Comparison of ENCODE assay signal across 8 mouse cellular contexts in genomic region chr13:23576351-23576881, GRCm38 (mm10). TPM values are rescaled to one million over a fixed set of nuclear protein-coding genes. Genes with fewer than 3 reads are reported as not detected.
DNase-seq lines count a peak whose midpoint lies in the region; ATAC-seq lines count a peak whose summit lies in the region.

No protein-coding gene starts in this region.

- peaks cover 19% of the 10 kb centered on the region for H3K4me1 ChIP-seq in kidney, embryonic 15.5 days
- peaks cover 31% of the 10 kb centered on the region for H3K4me1 ChIP-seq in embryonic facial prominence, embryonic 10.5 days
- no peaks in the 10 kb centered on the region for H3K4me1 ChIP-seq in intestine, embryonic 15.5 days (replicated peaks)
- peaks cover 41% of the 10 kb centered on the region for H3K4me1 ChIP-seq in neural tube, embryonic 13.5 days (replicated peaks)

- ATAC-seq in kidney, embryonic 15.5 days (replicated peaks; ENCODE audit: low FRiP score) = no peak
- no peak for ATAC-seq in intestine, embryonic 15.5 days
- ATAC-seq in neural tube, embryonic 13.5 days (ENCODE audit: low read depth) = no peak
- no peak for ATAC-seq in granulocyte monocyte progenitor cell, adult 5-6 weeks (replicated peaks; ENCODE audit: poor library complexity, severe bottlenecking)

- peak overlapping the region; percentile 67 for H3K9ac ChIP-seq in kidney, embryonic 15.5 days
- peak overlapping the region; percentile 65 for H3K9ac ChIP-seq in intestine, embryonic 15.5 days
- peak overlapping the region; percentile 78 for H3K9ac ChIP-seq in neural tube, embryonic 13.5 days

- WGBS in kidney, embryonic 15.5 days = 7% methylated on average over 7 of the region's 7 CpGs
- WGBS in embryonic facial prominence, embryonic 10.5 days = 4% methylated on average over 7 of the region's 7 CpGs
- WGBS in intestine, embryonic 15.5 days = 8% methylated on average over 7 of the region's 7 CpGs
- WGBS in neural tube, embryonic 13.5 days = 8% methylated on average over 7 of the region's 7 CpGs

- H3K9me3 ChIP-seq in kidney, embryonic 15.5 days (replicated peaks) = no peaks in the 10 kb centered on the region
- H3K9me3 ChIP-seq in embryonic facial prominence, embryonic 10.5 days = no peaks in the 10 kb centered on the region
- H3K9me3 ChIP-seq in intestine, embryonic 15.5 days = no peaks in the 10 kb centered on the region
- no peaks in the 10 kb centered on the region for H3K9me3 ChIP-seq in neural tube, embryonic 13.5 days

- peak overlapping the region; percentile 68 for H3K4me2 ChIP-seq in kidney, embryonic 15.5 days
- peak overlapping the region; percentile 69 for H3K4me2 ChIP-seq in intestine, embryonic 15.5 days (replicated peaks)
- H3K4me2 ChIP-seq in neural tube, embryonic 13.5 days = peak overlapping the region; percentile 81

- H3K36me3 ChIP-seq in kidney, embryonic 15.5 days = no peaks in the 10 kb centered on the region
- no peaks in the 10 kb centered on the region for H3K36me3 ChIP-seq in embryonic facial prominence, embryonic 10.5 days (replicated peaks)
- no peaks in the 10 kb centered on the region for H3K36me3 ChIP-seq in intestine, embryonic 15.5 days
- H3K36me3 ChIP-seq in neural tube, embryonic 13.5 days = no peaks in the 10 kb centered on the region

- H3K27me3 ChIP-seq in kidney, embryonic 15.5 days = no peaks in the 10 kb centered on the region
- no peaks in the 10 kb centered on the region for H3K27me3 ChIP-seq in embryonic facial prominence, embryonic 10.5 days (replicated peaks; ENCODE audit: low read depth, poor library complexity, severe bottlenecking)
- no peaks in the 10 kb centered on the region for H3K27me3 ChIP-seq in intestine, embryonic 15.5 days (replicated peaks)
- H3K27me3 ChIP-seq in neural tube, embryonic 13.5 days = no peaks in the 10 kb centered on the region

- DNase-seq in kidney, postnatal 10 days = no peak
- peak; percentile 59 for DNase-seq in embryonic facial prominence, embryonic 10.5 days (ENCODE audit: low spot score)
- no peak for DNase-seq in left cerebral cortex, adult 8-10 months (ENCODE audit: low spot score in 2 of 2)
- no peak for DNase-seq in cerebellum, adult 9-11 months

- peak overlapping the region; percentile 92 for H3K27ac ChIP-seq in kidney, embryonic 15.5 days
- H3K27ac ChIP-seq in embryonic facial prominence, embryonic 10.5 days (replicated peaks) = peak overlapping the region; percentile 94
- peak overlapping the region; percentile 84 for H3K27ac ChIP-seq in intestine, embryonic 15.5 days
- H3K27ac ChIP-seq in neural tube, embryonic 13.5 days (replicated peaks) = peak overlapping the region; percentile 68

- H3K4me3 ChIP-seq in kidney, embryonic 15.5 days (replicated peaks) = peak overlapping the region; percentile 51
- H3K4me3 ChIP-seq in embryonic facial prominence, embryonic 10.5 days = peak overlapping the region; percentile 66
- peak overlapping the region; percentile 42 for H3K4me3 ChIP-seq in intestine, embryonic 15.5 days (replicated peaks)
- peak overlapping the region; percentile 42 for H3K4me3 ChIP-seq in neural tube, embryonic 13.5 days

RNA-seq across cellular contexts. Expression of gene Hist1h3d, which starts 0.9 kb away (rescaled TPM):
- polyA plus RNA-seq in kidney, embryonic 15.5 days (2015; fragmentation: Nextera tagmentation; extraction: Ambion mirVana) = 6.5 and 7.5 TPM in 2 replicates
- polyA plus RNA-seq in embryonic facial prominence, embryonic 10.5 days (2016; fragmentation: Nextera tagmentation; extraction: Ambion mirVana) = 9.3 and 10.5 TPM in 2 replicates
- 5.2 and 6.2 TPM in 2 replicates for polyA plus RNA-seq in intestine, embryonic 15.5 days (2015; fragmentation: Nextera tagmentation; extraction: Ambion mirVana)
- 0.63 and 2.0 TPM in 2 replicates for polyA plus RNA-seq in neural tube, embryonic 13.5 days (2015; fragmentation: Nextera tagmentation; extraction: Ambion mirVana)
- 10 to 100 TPM in 2 of 4 experiments, 1 to 10 TPM in 2; 8.9 to 11.8 (median 10.0) TPM for total RNA-seq in left cerebral cortex, adult 8-10 months (2022)
- total RNA-seq in granulocyte monocyte progenitor cell, adult 5-6 weeks (2014; fragmentation: Nextera tagmentation) = 52.8 and 62.0 TPM in 2 replicates
- total RNA-seq in granulocyte monocyte progenitor cell, adult 5-6 weeks (2017) = 83.5 and 136 TPM in 2 replicates

RNA-seq across cellular contexts. Expression of gene Hist1h2ad, which starts 2.2 kb away (rescaled TPM):
- 3.6 TPM in 2 replicates for polyA plus RNA-seq in kidney, embryonic 15.5 days (2015; fragmentation: Nextera tagmentation; extraction: Ambion mirVana)
- 0.97 and 3.8 TPM in 2 replicates for polyA plus RNA-seq in embryonic facial prominence, embryonic 10.5 days (2016; fragmentation: Nextera tagmentation; extraction: Ambion mirVana)
- 1.8 and 3.0 TPM in 2 replicates for polyA plus RNA-seq in intestine, embryonic 15.5 days (2015; fragmentation: Nextera tagmentation; extraction: Ambion mirVana)
- polyA plus RNA-seq in neural tube, embryonic 13.5 days (2015; fragmentation: Nextera tagmentation; extraction: Ambion mirVana) = 1.2 and 1.3 TPM in 2 replicates
- 1 to 10 TPM; 1.3 to 6.6 (median 3.8) TPM for total RNA-seq in left cerebral cortex, adult 8-10 months (2022)
- total RNA-seq in granulocyte monocyte progenitor cell, adult 5-6 weeks (2014; fragmentation: Nextera tagmentation) = not detected in 2 replicates
- 685 and 1,721 TPM in 2 replicates for total RNA-seq in granulocyte monocyte progenitor cell, adult 5-6 weeks (2017)

RNA-seq across cellular contexts. Expression of gene Hist1h2bf, which starts 2.4 kb away (rescaled TPM):
- polyA plus RNA-seq in kidney, embryonic 15.5 days (2015; fragmentation: Nextera tagmentation; extraction: Ambion mirVana) = 6.0 and 6.9 TPM in 2 replicates
- polyA plus RNA-seq in embryonic facial prominence, embryonic 10.5 days (2016; fragmentation: Nextera tagmentation; extraction: Ambion mirVana) = 4.0 and 4.8 TPM in 2 replicates
- 4.2 and 4.5 TPM in 2 replicates for polyA plus RNA-seq in intestine, embryonic 15.5 days (2015; fragmentation: Nextera tagmentation; extraction: Ambion mirVana)
- 0.81 and 1.6 TPM in 2 replicates for polyA plus RNA-seq in neural tube, embryonic 13.5 days (2015; fragmentation: Nextera tagmentation; extraction: Ambion mirVana)
- total RNA-seq in left cerebral cortex, adult 8-10 months (2022) = 10 to 100 TPM; 23.0 to 26.4 (median 24.2) TPM
- 148 and 188 TPM in 2 replicates for total RNA-seq in granulocyte monocyte progenitor cell, adult 5-6 weeks (2014; fragmentation: Nextera tagmentation)
- total RNA-seq in granulocyte monocyte progenitor cell, adult 5-6 weeks (2017) = 453 and 461 TPM in 2 replicates

RNA-seq across cellular contexts. Expression of gene Hist1h4d, which starts 5.0 kb away (rescaled TPM):
- polyA plus RNA-seq in kidney, embryonic 15.5 days (2015; fragmentation: Nextera tagmentation; extraction: Ambion mirVana) = 123 and 142 TPM in 2 replicates
- 97.2 and 97.7 TPM in 2 replicates for polyA plus RNA-seq in embryonic facial prominence, embryonic 10.5 days (2016; fragmentation: Nextera tagmentation; extraction: Ambion mirVana)
- 98.7 and 101 TPM in 2 replicates for polyA plus RNA-seq in intestine, embryonic 15.5 days (2015; fragmentation: Nextera tagmentation; extraction: Ambion mirVana)
- polyA plus RNA-seq in neural tube, embryonic 13.5 days (2015; fragmentation: Nextera tagmentation; extraction: Ambion mirVana) = 37.3 and 43.1 TPM in 2 replicates
- total RNA-seq in left cerebral cortex, adult 8-10 months (2022) = 100 to 1,000 TPM; 126 to 155 (median 139) TPM
- 116 and 278 TPM in 2 replicates for total RNA-seq in granulocyte monocyte progenitor cell, adult 5-6 weeks (2014; fragmentation: Nextera tagmentation)
- total RNA-seq in granulocyte monocyte progenitor cell, adult 5-6 weeks (2017) = 929 and 1,118 TPM in 2 replicates

RNA-seq across cellular contexts. Expression of gene Hist1h2bg, which starts 5.2 kb away (rescaled TPM):
- polyA plus RNA-seq in kidney, embryonic 15.5 days (2015; fragmentation: Nextera tagmentation; extraction: Ambion mirVana) = 10.6 and 10.9 TPM in 2 replicates
- polyA plus RNA-seq in embryonic facial prominence, embryonic 10.5 days (2016; fragmentation: Nextera tagmentation; extraction: Ambion mirVana) = 7.0 and 9.8 TPM in 2 replicates
- polyA plus RNA-seq in intestine, embryonic 15.5 days (2015; fragmentation: Nextera tagmentation; extraction: Ambion mirVana) = 7.1 and 11.5 TPM in 2 replicates
- polyA plus RNA-seq in neural tube, embryonic 13.5 days (2015; fragmentation: Nextera tagmentation; extraction: Ambion mirVana) = 2.2 and 3.5 TPM in 2 replicates
- total RNA-seq in left cerebral cortex, adult 8-10 months (2022) = 10 to 100 TPM; 60.3 to 72.4 (median 70.0) TPM
- 160 and 268 TPM in 2 replicates for total RNA-seq in granulocyte monocyte progenitor cell, adult 5-6 weeks (2014; fragmentation: Nextera tagmentation)
- total RNA-seq in granulocyte monocyte progenitor cell, adult 5-6 weeks (2017) = 1,365 and 1,429 TPM in 2 replicates
